ENCODE assay signal across 20 mouse cellular contexts in genomic region chr17:5675951-5676350, GRCm38 (mm10).
DNase-seq lines count a peak whose midpoint lies in the region; ATAC-seq and TF ChIP-seq lines count a peak whose summit lies in the region.
"Had no signal": no experiment of that assay in that cellular context is flagged by ENCODE, and none has a peak within 500 bp of the region (broad histone marks: within the 10 kb centered on the region; RNA-seq: fewer than 3 reads in every experiment).

No protein-coding gene starts in this region.

- WGBS in kidney, adult 2 months = 64% methylated on average over 8 of the region's 8 CpGs
- 79% methylated on average over 8 of the region's 8 CpGs for WGBS in kidney, embryonic 14.5 days
- 60% methylated on average over 8 of the region's 8 CpGs for WGBS in lung, adult 2 months

- no peak for TF ChIP-seq CTCF in kidney, adult 2 months (conservative IDR thresholded peaks at IDR 0.05; ENCODE audit: insufficient read depth, insufficient read length, low read depth, low read length)
- no peak for TF ChIP-seq CTCF in lung, adult 2 months (IDR thresholded peaks at IDR 0.05; ENCODE audit: insufficient read depth, low read length)

- H3K4me3 ChIP-seq in kidney, adult 2 months (ENCODE audit: insufficient read depth, low read depth, low read length) = no peak overlapping the region
- H3K4me3 ChIP-seq in kidney, embryonic 14.5 days (ENCODE audit: low read length) = no peak overlapping the region
- H3K4me3 ChIP-seq in lung, adult 2 months (replicated peaks; ENCODE audit: extremely low read depth, low read depth, low read length) = no peak overlapping the region
- H3K4me3 ChIP-seq: embryonic facial prominence, embryonic 15.5 days; kidney, embryonic 15.5 days; limb, embryonic 15.5 days had no signal

- H3K36me3 ChIP-seq in kidney, adult 2 months (ENCODE audit: control insufficient read depth, insufficient read depth, low read length) = no peaks in the 10 kb centered on the region
- H3K36me3 ChIP-seq in kidney, embryonic 14.5 days (ENCODE audit: control insufficient read depth, insufficient read depth, low read length) = no peaks in the 10 kb centered on the region
- H3K36me3 ChIP-seq: embryonic facial prominence, embryonic 15.5 days; kidney, embryonic 15.5 days; limb, embryonic 15.5 days had no signal

- H3K4me2 ChIP-seq in kidney, embryonic 14.5 days (replicated peaks; ENCODE audit: low read depth, low read length) = no peak overlapping the region
- H3K4me2 ChIP-seq: embryonic facial prominence, embryonic 15.5 days; heart, embryonic 11.5 days; kidney, embryonic 15.5 days; limb, embryonic 15.5 days; lung, embryonic 14.5 days had no signal

- H3K27me3 ChIP-seq in kidney, adult 2 months (replicated peaks; ENCODE audit: control insufficient read depth, insufficient read depth, low read length) = no peaks in the 10 kb centered on the region
- H3K27me3 ChIP-seq in kidney, embryonic 14.5 days (ENCODE audit: control insufficient read depth, insufficient read depth, low read length) = no peaks in the 10 kb centered on the region
- H3K27me3 ChIP-seq: CH12.LX; embryonic facial prominence, embryonic 15.5 days; kidney, embryonic 15.5 days; limb, embryonic 15.5 days had no signal

- no peak overlapping the region for H3K9ac ChIP-seq in kidney, embryonic 14.5 days (ENCODE audit: low read depth, low read length)
- H3K9ac ChIP-seq: embryonic facial prominence, embryonic 15.5 days; kidney, embryonic 15.5 days; limb, embryonic 15.5 days; lung, embryonic 14.5 days had no signal

- DNase-seq in adrenal gland, postnatal 14 days = peak; percentile 36
- DNase-seq in adrenal gland, postnatal 4 days (ENCODE audit: low spot score in 2 of 2) = no peak
- peak; percentile 24 for DNase-seq in kidney, adult 2 months
- DNase-seq in lung, postnatal 14 days = peak; percentile 20
- DNase-seq in lung, adult 2 months = no peak
- DNase-seq in retina, embryonic 14.5 days (ENCODE audit: low spot score) = peak; percentile 24
- DNase-seq in right cerebral cortex, adult 18-20 months = no peak
- DNase-seq: cerebellum, adult 11 months; cerebellum, postnatal 14 days; embryo, embryonic 11 days; gastrocnemius, postnatal 14 days; heart, postnatal 36 days; lung, embryonic 14.5 days; spleen, adult 18-20 months had no signal

- no peaks in the 10 kb centered on the region for H3K9me3 ChIP-seq in kidney, embryonic 14.5 days (ENCODE audit: control insufficient read depth, low read length)
- H3K9me3 ChIP-seq: embryonic facial prominence, embryonic 15.5 days; kidney, embryonic 15.5 days; limb, embryonic 15.5 days had no signal

- H3K27ac ChIP-seq in kidney, adult 2 months (ENCODE audit: insufficient read depth, low read depth, low read length) = no peak overlapping the region
- no peak overlapping the region for H3K27ac ChIP-seq in kidney, embryonic 14.5 days (ENCODE audit: low read depth, low read length)
- H3K27ac ChIP-seq: embryonic facial prominence, embryonic 15.5 days; kidney, embryonic 15.5 days; limb, embryonic 15.5 days had no signal

- TF ChIP-seq POLR2A in kidney, adult 2 months (IDR thresholded peaks at IDR 0.05; ENCODE audit: low read depth, low read length) = no peak
- no peak for TF ChIP-seq POLR2A in lung, adult 2 months (IDR thresholded peaks at IDR 0.05; ENCODE audit: borderline replicate concordance, extremely low read depth, low read depth, low read length)

- no peaks in the 10 kb centered on the region for H3K4me1 ChIP-seq in kidney, adult 2 months (ENCODE audit: control insufficient read depth, insufficient read depth, low read length)
- no peaks in the 10 kb centered on the region for H3K4me1 ChIP-seq in kidney, embryonic 14.5 days (ENCODE audit: control insufficient read depth, insufficient read depth, low read length)
- no peaks in the 10 kb centered on the region for H3K4me1 ChIP-seq in lung, adult 2 months (ENCODE audit: control insufficient read depth, insufficient read depth, low read length)
- H3K4me1 ChIP-seq: limb, embryonic 15.5 days had no signal

- no peak; the same call in 1 of the 2 replicates for ATAC-seq in kidney, embryonic 14.5 days (ENCODE audit: low FRiP score, low TSS enrichment)

Comparison
In these comparisons a context has a peak if more than half of its experiments do, and no peak if none do; other contexts are left out.
1. DNase-seq: peak in adrenal gland, postnatal 14 days (single experiment), kidney, adult 2 months (single experiment), lung, postnatal 14 days (single experiment) and retina, embryonic 14.5 days (single experiment); none in adrenal gland, postnatal 4 days (0 of 2), lung, adult 2 months (single experiment) and right cerebral cortex, adult 18-20 months (single experiment).